Mouse (Mus musculus) liver, postnatal 0 days (tissue): ENCODE data around the gene Isyna1.

Experiments used
- CTCF ChIP-seq: sonication (generic); IDR thresholded peaks from 2 replicates; pipeline ENCODE4 v1.5.1; 2016; ENCODE audit warnings: antibody characterized with exemption, low read depth
- EP300 ChIP-seq: IDR thresholded peaks from 2 replicates; pipeline ENCODE4 v1.6.1; 2016; ENCODE audit warnings: antibody characterized with exemption, low read depth, mild to moderate bottlenecking

DNA sequence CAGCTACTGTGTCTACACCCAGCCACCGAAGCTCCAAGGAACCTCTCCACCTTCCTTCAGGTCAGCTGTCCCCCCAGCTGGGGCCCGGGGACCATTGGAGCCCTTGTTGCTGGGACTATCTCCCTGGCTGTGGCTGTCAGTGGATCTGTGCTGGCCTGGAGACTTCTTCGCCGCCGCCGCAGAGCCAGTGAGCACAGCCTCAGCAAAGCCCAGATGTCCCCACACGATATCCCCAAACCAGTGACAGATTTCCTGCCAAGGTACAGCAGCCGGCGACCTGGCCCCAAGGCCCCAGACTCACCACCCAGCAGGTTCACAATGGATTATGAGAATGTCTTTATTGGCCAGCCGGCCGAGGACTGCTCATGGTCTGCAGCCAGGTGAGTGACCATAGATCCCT, 23.8 kb downstream of the Isyna1 start:
- TF ChIP-seq EP300 (no peak), CTCF (no peak)
